Mouse (Mus musculus): ENCODE results near the gene Dennd1a. TPM values are rescaled to one million over a fixed set of nuclear protein-coding genes. Genes with fewer than 3 reads are reported as not detected.

The Dennd1a gene
- total and polyA plus RNA-seq, 2 experiments from 2014 or later = 16.7 to 52.1 TPM

DNA sequence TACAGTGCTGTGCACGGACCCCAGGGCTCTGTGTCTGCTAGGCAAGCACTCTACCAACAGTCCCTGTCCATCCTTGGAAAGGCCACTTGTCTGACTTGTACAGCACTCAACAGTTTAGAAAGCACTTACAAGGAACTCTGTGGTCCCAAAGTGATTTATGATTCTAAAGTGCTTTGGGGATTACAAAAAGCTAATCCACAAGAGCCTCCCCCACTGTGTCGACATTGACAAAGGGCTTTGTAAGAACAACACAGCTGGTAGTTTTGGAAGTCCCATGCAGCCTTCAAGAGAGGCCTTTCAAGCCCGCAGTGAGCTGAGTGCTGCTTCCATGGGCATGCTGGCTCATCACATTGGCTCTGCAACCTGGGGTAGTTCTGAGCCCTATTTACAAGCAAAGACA is 523.6 kb downstream of the Dennd1a start:
- WGBS = 26% methylated on average over 3 of the region's 3 CpGs
- no peaks in the 10 kb centered on the region for H3K27me3 ChIP-seq (ENCODE audit: insufficient read depth, low read length)
- H3K9ac ChIP-seq = no peak overlapping the region
- no peaks in the 10 kb centered on the region for H3K36me3 ChIP-seq (ENCODE audit: insufficient read depth)
- no peak for DNase-seq
- no peak for ATAC-seq
- no peak for TF ChIP-seq CTCF (IDR thresholded peaks at IDR 0.05; ENCODE audit: low read depth)
- H3K4me2 ChIP-seq (ENCODE audit: low read depth) = no peak overlapping the region
- H3K4me3 ChIP-seq (ENCODE audit: low read depth, low read length) = no peak overlapping the region
- H3K27ac ChIP-seq (ENCODE audit: low read depth, low read length) = no peak overlapping the region
- H3K9me3 ChIP-seq (ENCODE audit: low read length) = no peaks in the 10 kb centered on the region
- peaks cover 19% of the 10 kb centered on the region for H3K4me1 ChIP-seq (ENCODE audit: insufficient read depth)

DNA sequence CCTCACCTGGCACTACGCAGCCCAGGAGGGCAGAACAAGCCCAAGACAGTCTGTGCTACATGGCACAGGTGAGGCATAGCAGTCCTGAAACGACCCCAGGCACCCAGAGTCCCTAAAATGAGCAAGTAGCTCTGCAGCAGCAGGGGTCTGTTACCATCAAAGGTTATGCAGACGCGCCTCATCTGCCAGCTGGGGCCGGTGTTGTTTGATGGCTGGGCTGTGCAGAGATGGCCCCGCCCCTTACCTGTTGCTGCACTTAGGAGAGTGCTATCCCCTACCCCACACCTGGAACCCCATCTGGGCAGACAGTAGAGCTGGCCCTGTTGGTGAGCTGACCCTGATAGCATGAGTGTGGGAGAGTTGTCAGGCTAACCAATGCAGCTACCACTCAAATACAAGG is 526.6 kb downstream of the Dennd1a start:
- H3K4me3 ChIP-seq (ENCODE audit: low read depth, low read length) = no peak overlapping the region
- WGBS = 45% methylated on average over 6 of the region's 6 CpGs
- H3K27me3 ChIP-seq (ENCODE audit: insufficient read depth, low read length) = no peaks in the 10 kb centered on the region
- H3K9me3 ChIP-seq (ENCODE audit: low read length) = no peaks in the 10 kb centered on the region
- peaks cover 14% of the 10 kb centered on the region for H3K4me1 ChIP-seq (ENCODE audit: insufficient read depth)
- no peaks in the 10 kb centered on the region for H3K36me3 ChIP-seq (ENCODE audit: insufficient read depth)
- no peak for TF ChIP-seq CTCF (IDR thresholded peaks at IDR 0.05; ENCODE audit: low read depth)
- no peak for ATAC-seq
- no peak overlapping the region for H3K27ac ChIP-seq (ENCODE audit: low read depth, low read length)
- no peak overlapping the region for H3K4me2 ChIP-seq (ENCODE audit: low read depth)
- no peak overlapping the region for H3K9ac ChIP-seq
- no peak for DNase-seq

- no peak for TF ChIP-seq CTCF (IDR thresholded peaks at IDR 0.05; ENCODE audit: low read depth)
- DNase-seq (no peak), ATAC-seq (peak; percentile 39)
- WGBS = 11% methylated on average over 21 of the region's 21 CpGs
- Histone ChIP-seq H3K9ac (peak overlapping the region; percentile 33; the same call in 1 of the 2 replicates), H3K27ac (ENCODE audit: low read depth, low read length) (peak overlapping the region; percentile 29; the same call in 1 of the 2 replicates), H3K27me3 (ENCODE audit: insufficient read depth, low read length) (no peaks in the 10 kb centered on the region), H3K4me3 (ENCODE audit: low read depth, low read length) (no peak overlapping the region), H3K4me2 (ENCODE audit: low read depth) (no peak overlapping the region), H3K36me3 (ENCODE audit: insufficient read depth) (no peaks in the 10 kb centered on the region), H3K9me3 (ENCODE audit: low read length) (no peaks in the 10 kb centered on the region), H3K4me1 (ENCODE audit: insufficient read depth) (peaks cover 9% of the 10 kb centered on the region; the same call in 1 of the 2 replicates)
These were observed 528.7 kb downstream of the Dennd1a start for GRCm38 (mm10) chr2:37758343-37759015.

DNA sequence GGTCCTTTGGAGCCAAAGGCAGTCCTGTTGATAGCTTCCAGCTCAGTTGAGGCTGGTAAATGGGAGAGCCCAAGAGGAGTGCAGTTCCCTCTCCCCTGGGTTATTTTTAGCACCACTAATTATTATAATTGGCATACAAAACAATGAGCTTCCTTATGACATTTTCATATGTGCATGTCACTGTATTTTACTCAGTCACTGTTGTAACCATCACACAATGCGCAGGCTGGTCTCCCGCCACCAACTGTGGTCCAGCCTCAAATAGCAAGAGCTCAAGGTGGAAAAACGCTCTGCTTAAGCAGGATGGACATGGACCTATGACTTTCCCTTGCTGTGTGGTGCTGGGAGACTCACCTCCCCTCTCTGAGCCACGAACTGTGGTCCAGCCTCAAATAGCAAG is 529.4 kb downstream of the Dennd1a start:
- WGBS = 76% methylated on average over 4 of the region's 4 CpGs
- peaks cover 9% of the 10 kb centered on the region; the same call in 1 of the 2 replicates for H3K4me1 ChIP-seq (ENCODE audit: insufficient read depth)
- H3K4me2 ChIP-seq (ENCODE audit: low read depth) = no peak overlapping the region
- H3K9me3 ChIP-seq (ENCODE audit: low read length) = no peaks in the 10 kb centered on the region
- H3K9ac ChIP-seq = 0 out of 2 replicates have a peak overlapping the region, but pooled peaks have one; percentile 33
- H3K27me3 ChIP-seq (ENCODE audit: insufficient read depth, low read length) = no peaks in the 10 kb centered on the region
- DNase-seq = no peak
- no peak for TF ChIP-seq CTCF (IDR thresholded peaks at IDR 0.05; ENCODE audit: low read depth)
- ATAC-seq = peak; percentile 59
- no peak overlapping the region for H3K27ac ChIP-seq (ENCODE audit: low read depth, low read length)
- H3K4me3 ChIP-seq (ENCODE audit: low read depth, low read length) = no peak overlapping the region
- H3K36me3 ChIP-seq (ENCODE audit: insufficient read depth) = no peaks in the 10 kb centered on the region

DNA sequence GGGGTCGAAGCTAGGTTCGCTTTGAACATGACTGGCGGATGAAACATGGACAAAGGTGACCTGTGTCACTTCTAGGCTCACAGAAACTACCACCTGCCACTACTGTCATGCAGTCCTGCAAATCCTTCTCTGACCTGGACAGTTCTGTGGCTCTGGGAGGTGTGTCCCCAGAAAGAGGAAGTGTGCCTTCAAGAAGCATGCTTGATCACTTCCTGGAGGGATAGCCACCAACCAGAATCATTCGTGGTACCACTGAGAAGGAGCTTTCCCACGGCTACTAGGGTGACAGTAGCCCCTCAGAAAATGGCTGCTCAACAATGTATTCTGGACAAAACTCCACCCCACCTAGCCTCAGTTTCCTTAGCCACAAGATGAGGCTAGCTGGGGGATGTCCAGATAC is 530.2 kb downstream of the Dennd1a start:
- no peak for ATAC-seq
- Histone ChIP-seq H3K4me2 (ENCODE audit: low read depth) (no peak overlapping the region), H3K4me3 (ENCODE audit: low read depth, low read length) (no peak overlapping the region), H3K27me3 (ENCODE audit: insufficient read depth, low read length) (no peaks in the 10 kb centered on the region), H3K36me3 (ENCODE audit: insufficient read depth) (no peaks in the 10 kb centered on the region), H3K9me3 (ENCODE audit: low read length) (no peaks in the 10 kb centered on the region), H3K27ac (ENCODE audit: low read depth, low read length) (no peak overlapping the region), H3K9ac (no peak overlapping the region), H3K4me1 (ENCODE audit: insufficient read depth) (peaks cover 9% of the 10 kb centered on the region; the same call in 1 of the 2 replicates)
- DNase-seq = no peak
- WGBS = 88% methylated on average over 5 of the region's 5 CpGs
- no peak for TF ChIP-seq CTCF (IDR thresholded peaks at IDR 0.05; ENCODE audit: low read depth)

DNA sequence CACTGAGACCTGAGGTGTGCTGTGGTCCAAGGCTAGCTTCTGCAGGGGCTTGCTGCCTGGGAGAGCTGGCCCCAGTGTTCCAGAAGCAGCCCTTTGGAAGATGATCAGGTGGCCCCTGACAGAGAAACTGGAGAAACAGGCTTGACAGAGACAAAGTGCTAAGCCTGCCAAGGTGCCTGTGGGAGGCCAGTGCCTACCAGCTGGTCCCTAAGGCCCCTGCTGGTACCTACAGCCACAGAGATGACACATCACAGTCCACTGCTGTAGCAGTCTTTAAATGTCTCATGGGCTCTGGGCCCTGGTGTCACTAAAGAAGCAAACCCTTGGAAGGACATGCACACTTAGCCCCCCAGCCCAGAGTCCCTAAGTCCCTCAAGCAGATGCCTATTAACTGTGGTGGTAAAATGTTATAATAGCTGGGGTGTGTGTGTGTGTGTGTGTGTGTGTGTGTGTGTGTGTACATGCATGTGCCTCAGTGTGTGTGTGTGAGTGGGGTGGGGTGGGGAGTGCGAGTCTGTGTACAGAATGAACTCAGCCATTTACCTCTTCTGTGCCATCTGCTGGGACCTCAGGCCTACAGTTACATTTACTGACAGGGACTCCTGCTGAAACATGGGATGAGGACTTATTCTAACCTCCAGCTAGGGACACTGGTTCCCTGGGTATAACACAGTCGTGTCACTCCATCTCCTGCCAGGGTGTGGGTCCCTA is 530.8 kb downstream of the Dennd1a start:
- no peak overlapping the region for H3K4me3 ChIP-seq (ENCODE audit: low read depth, low read length)
- no peaks in the 10 kb centered on the region for H3K9me3 ChIP-seq (ENCODE audit: low read length)
- no peak for TF ChIP-seq CTCF (IDR thresholded peaks at IDR 0.05; ENCODE audit: low read depth)
- no peaks in the 10 kb centered on the region for H3K36me3 ChIP-seq (ENCODE audit: insufficient read depth)
- 80% methylated on average over 2 of the region's 2 CpGs for WGBS
- H3K4me2 ChIP-seq (ENCODE audit: low read depth) = no peak overlapping the region
- H3K27me3 ChIP-seq (ENCODE audit: insufficient read depth, low read length) = no peaks in the 10 kb centered on the region
- DNase-seq (no peak), ATAC-seq (no peak)
- H3K4me1 ChIP-seq (ENCODE audit: insufficient read depth) = peaks cover 9% of the 10 kb centered on the region; the same call in 1 of the 2 replicates
- no peak overlapping the region for H3K9ac ChIP-seq
- H3K27ac ChIP-seq (ENCODE audit: low read depth, low read length) = no peak overlapping the region

GRCm38 (mm10) chr2:37751114-37751513 is 536.1 kb downstream of the Dennd1a start:
- H3K36me3 ChIP-seq (ENCODE audit: insufficient read depth) = no peaks in the 10 kb centered on the region
- ATAC-seq = no peak
- DNase-seq = no peak
- no peak overlapping the region for H3K27ac ChIP-seq (ENCODE audit: low read depth, low read length)
- H3K4me1 ChIP-seq (ENCODE audit: insufficient read depth) = peaks cover 11% of the 10 kb centered on the region; the same call in 1 of the 2 replicates
- H3K27me3 ChIP-seq (ENCODE audit: insufficient read depth, low read length) = no peaks in the 10 kb centered on the region
- H3K4me2 ChIP-seq (ENCODE audit: low read depth) = no peak overlapping the region
- no peak overlapping the region for H3K9ac ChIP-seq
- no peak overlapping the region for H3K4me3 ChIP-seq (ENCODE audit: low read depth, low read length)
- WGBS = 97% methylated on average over 1 of the region's 1 CpGs
- TF ChIP-seq CTCF (IDR thresholded peaks at IDR 0.05; ENCODE audit: low read depth) = no peak
- no peaks in the 10 kb centered on the region for H3K9me3 ChIP-seq (ENCODE audit: low read length)

All from forebrain, postnatal 0 days (tissue).